Mouse (Mus musculus) midbrain, postnatal 0 days (tissue): ENCODE data around the gene 2310009B15Rik. TPM values are rescaled to one million over a fixed set of nuclear protein-coding genes. Genes with fewer than 3 reads are reported as not detected.

Experiments used
- ATAC-seq: fragments of 200-750 bp; cut with Nextera tagmentation; 2 replicates; pipeline ENCODE4 v1.8.0; 2017; ENCODE audit warnings: moderate number of reproducible peaks, mild to moderate bottlenecking, moderate TSS enrichment, moderate library complexity; ENCODE audit not compliant: low FRiP score
- DNase-seq: peaks from one replicate; pipeline ENCODE4 v3.0.0-alpha.2; 2015; ENCODE audit warnings: low spot score
- H3K27ac ChIP-seq: fragments of 300-500 bp; sonication (generic); 2 replicates; pipeline ENCODE4 v1.5.1; 2014; ENCODE audit warnings: low read depth, mild to moderate bottlenecking, low read length, mixed read lengths
- H3K27me3 ChIP-seq: fragments of 300-500 bp; sonication (generic); 2 replicates; pipeline ENCODE4 v1.6.1; 2014; ENCODE audit warnings: low read length, control low read depth, mixed read lengths; ENCODE audit not compliant: insufficient read depth
- H3K36me3 ChIP-seq: fragments of 300-500 bp; sonication (generic); 2 replicates; pipeline ENCODE4 v1.6.1; 2014; ENCODE audit warnings: low read length, control low read depth, mixed read lengths; ENCODE audit not compliant: insufficient read depth
- H3K4me1 ChIP-seq: fragments of 300-500 bp; sonication (generic); 2 replicates; pipeline ENCODE4 v1.6.1; 2014; ENCODE audit warnings: mild to moderate bottlenecking, control low read depth, antibody characterized with exemption, low read length, mixed read lengths; ENCODE audit not compliant: insufficient read depth
- H3K4me2 ChIP-seq: fragments of 300-500 bp; sonication (generic); 2 replicates; pipeline ENCODE4 v1.6.1; 2014; ENCODE audit warnings: low read depth, mild to moderate bottlenecking, low read length, mixed read lengths; ENCODE audit not compliant: poor library complexity, severe bottlenecking
- H3K4me3 ChIP-seq: fragments of 300-500 bp; sonication (generic); 2 replicates; pipeline ENCODE4 v1.5.1; 2014; ENCODE audit warnings: low read depth, mild to moderate bottlenecking, low read length, moderate library complexity
- H3K9ac ChIP-seq: fragments of 300-500 bp; sonication (generic); replicated peaks from 2 replicates; pipeline ENCODE4 v1.6.1; 2014; ENCODE audit warnings: mild to moderate bottlenecking, low read length, moderate library complexity, mixed read lengths; ENCODE audit not compliant: poor library complexity, severe bottlenecking
- H3K9me3 ChIP-seq: fragments of 300-500 bp; sonication (generic); 2 replicates; pipeline ENCODE4 v1.6.1; 2016; ENCODE audit warnings: low read length, control low read depth
- CTCF ChIP-seq: IDR thresholded peaks from 2 replicates; pipeline ENCODE4 v1.5.1; 2016; ENCODE audit warnings: antibody characterized with exemption, mild to moderate bottlenecking
- WGBS: fragments of 180-500 bp; shearing (Covaris S2); extraction: QIAGEN DNeasy Blood & Tissue Kit; methylation state at CpG from one replicate; pipeline ENCODE4 v1.1.7; 2014; 5-methylcytosine and 5-hydroxymethylcytosine counted together
- polyA plus RNA-seq: library from polyadenylated mRNA; unstranded; fragments of >200 nt; fragmentation: Nextera tagmentation; extraction: Ambion mirVana; gene quantifications from 2 replicates; pipeline ENCODE4 v1.2.1, GENCODE M21; 2015
- total RNA-seq: library from RNA; depleted of rRNA; stranded (reverse); fragments of >200 nt; gene quantifications from 2 replicates; pipeline ENCODE4 v1.2.3, GENCODE M21; 2014

Gene 2310009B15Rik
- total and polyA plus RNA-seq, 2 experiments from 2014 or later, result 49.7 to 68.9 TPM

DNA sequence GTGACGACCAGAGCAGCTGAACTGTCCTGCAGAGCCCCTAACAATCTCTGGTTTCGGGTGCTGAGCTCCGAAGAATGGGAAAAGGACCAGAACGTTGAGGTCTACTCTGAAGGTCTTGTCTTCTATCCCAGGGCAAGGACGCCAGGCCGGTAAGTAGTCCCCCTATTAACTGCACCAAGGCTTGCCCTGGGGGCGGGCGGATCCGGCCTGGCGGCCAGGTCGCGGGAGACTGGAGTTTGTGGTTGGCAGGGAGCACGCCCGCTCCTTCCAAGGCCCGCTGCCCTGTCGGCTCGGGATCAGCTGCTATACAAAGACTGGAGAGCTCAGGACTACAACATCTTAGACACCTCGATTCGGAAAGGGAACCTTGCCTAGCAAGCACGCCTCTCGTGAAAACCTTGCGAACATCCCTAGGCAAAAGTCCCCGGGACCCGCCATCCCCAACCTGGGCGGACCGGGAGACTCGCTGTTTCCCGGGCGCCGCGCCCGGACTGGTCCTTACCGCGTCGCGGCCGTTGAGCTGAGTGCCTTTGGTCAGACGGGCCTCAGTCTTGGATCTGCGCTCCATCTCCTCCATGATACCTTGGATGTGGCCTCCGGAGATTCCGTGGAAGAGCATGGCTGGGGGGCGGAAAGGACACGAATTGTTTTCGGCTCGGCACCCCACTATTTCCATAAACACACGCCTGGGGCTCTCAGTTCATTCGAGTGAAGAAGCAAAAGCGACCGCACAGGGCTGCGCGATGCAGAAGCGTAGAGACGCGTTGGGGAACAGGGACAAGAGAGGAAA lies 15.2 kb downstream of the 2310009B15Rik start:
- no peaks in the 10 kb centered on the region for H3K4me1 ChIP-seq
- H3K4me3 ChIP-seq, result peak overlapping the region; percentile 44
- no peak for TF ChIP-seq CTCF
- under 1% methylated on average over 54 of the region's 54 CpGs for WGBS
- ATAC-seq, result no peak
- DNase-seq, result no peak
- no peaks in the 10 kb centered on the region for H3K9me3 ChIP-seq
- H3K27ac ChIP-seq, result peak overlapping the region; percentile 90
- H3K27me3 ChIP-seq, result peaks cover 22% of the 10 kb centered on the region
- H3K36me3 ChIP-seq, result no peaks in the 10 kb centered on the region
- peak overlapping the region; percentile 74 for H3K9ac ChIP-seq
- H3K4me2 ChIP-seq, result peak overlapping the region; percentile 68

DNA sequence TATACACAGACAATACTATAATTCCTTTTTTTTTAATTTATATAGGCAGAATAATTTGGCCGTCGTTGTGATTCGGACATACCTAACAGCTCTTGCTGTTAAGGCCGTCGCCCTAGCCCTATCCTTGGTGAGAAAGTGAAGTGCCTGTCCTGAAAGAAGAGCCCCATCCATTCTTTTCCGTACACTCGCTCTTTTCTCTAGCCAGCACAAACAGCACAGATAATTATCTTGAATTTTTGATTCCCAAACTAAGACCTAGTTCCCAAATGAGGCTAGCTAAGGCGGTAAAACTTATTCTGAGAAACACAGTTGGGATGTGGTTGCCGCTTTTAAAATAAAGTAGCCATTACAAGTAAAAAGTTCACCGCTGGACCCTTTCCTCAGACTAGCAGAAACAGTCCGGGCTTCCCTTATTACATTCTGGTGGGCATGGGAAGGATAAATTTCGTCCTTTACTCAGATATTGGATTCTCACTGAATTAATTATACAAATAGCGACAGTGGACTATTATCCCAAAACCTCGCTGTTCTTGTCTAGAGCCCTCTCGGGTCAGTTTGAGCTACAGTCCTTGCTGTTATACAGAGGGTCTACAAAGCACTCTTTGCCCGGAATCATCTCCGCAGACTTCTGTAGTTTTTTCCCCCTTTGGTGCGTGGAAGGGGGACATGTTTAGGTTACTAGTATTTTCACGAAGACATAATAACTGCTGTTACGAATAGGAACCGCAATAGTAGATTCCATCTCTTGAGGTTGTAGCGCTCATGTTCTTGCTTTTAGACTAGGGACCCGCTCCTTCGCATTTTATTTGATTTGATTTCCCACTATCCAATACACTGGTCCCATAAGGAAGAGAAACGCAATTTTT lies 16.0 kb downstream of the 2310009B15Rik start:
- Histone ChIP-seq H3K27me3 (peaks cover 20% of the 10 kb centered on the region), H3K9ac (peak overlapping the region; percentile 74), H3K4me2 (peak overlapping the region; percentile 68), H3K9me3 (no peaks in the 10 kb centered on the region), H3K36me3 (no peaks in the 10 kb centered on the region), H3K4me3 (peak overlapping the region; percentile 44), H3K4me1 (no peaks in the 10 kb centered on the region), H3K27ac (peak overlapping the region; percentile 90)
- TF ChIP-seq CTCF, result no peak
- no peak for ATAC-seq
- no peak for DNase-seq
- 3% methylated on average over 25 of the region's 25 CpGs for WGBS

DNA sequence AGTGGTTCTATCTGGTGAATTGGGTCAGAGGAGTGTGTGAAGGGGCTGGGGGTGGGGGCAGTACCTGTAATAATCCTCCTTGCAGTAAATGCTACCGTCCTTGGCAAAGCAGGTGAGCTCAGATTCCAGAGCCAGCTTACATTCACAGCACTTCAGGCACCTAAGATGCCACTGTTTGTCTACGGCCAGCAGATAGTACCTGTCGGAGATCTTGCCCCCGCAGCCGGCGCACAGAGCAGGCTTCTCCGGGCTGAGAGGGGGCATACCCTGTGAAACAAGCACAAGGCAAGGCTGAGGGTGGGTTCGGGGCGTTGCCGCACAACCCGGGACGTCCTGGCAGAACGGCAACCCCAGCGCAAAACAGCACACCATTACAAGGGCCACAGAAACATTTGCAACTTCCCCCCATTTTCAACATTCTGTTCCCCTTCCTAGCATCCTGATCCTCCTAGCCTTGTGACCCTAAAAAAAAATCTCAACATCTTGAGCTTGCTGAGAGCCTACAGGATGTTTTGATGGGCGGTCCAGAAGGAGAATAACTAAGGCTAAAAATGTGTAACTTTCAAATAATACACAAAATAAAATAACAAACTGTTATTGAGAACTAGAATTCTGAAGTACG lies 16.7 kb downstream of the 2310009B15Rik start:
- DNase-seq, result no peak
- 6% methylated on average over 16 of the region's 16 CpGs for WGBS
- H3K9me3 ChIP-seq, result no peaks in the 10 kb centered on the region
- no peak for TF ChIP-seq CTCF
- peak overlapping the region; percentile 90 for H3K27ac ChIP-seq
- ATAC-seq, result no peak
- peak overlapping the region; percentile 64 for H3K4me2 ChIP-seq
- H3K27me3 ChIP-seq, result peaks cover 13% of the 10 kb centered on the region
- no peaks in the 10 kb centered on the region for H3K4me1 ChIP-seq
- H3K36me3 ChIP-seq, result no peaks in the 10 kb centered on the region
- H3K4me3 ChIP-seq, result peak overlapping the region; percentile 44
- H3K9ac ChIP-seq, result peak overlapping the region; percentile 74

DNA sequence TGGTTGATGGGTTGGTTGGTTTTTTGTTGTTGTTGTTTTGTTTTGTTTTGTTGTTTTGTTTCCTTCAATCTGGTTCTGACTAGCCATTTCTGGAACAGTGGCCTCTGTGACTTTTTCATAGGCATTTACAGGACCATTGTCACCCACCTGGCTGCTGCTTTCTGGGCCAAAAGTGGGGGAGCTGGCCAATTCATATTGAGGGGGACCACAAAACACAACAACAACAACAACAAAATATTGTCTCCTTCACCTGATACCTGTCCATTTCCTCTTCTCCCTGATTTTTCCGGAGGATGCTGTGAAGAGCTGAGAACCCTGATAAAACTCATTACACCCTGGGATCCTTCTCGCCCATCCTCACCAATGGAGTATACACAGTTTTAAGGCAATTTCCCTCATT lies 17.4 kb downstream of the 2310009B15Rik start:
- Histone ChIP-seq H3K9ac (peak overlapping the region; percentile 74), H3K4me3 (peak overlapping the region; percentile 44), H3K4me2 (peak overlapping the region; percentile 64), H3K9me3 (no peaks in the 10 kb centered on the region), H3K4me1 (no peaks in the 10 kb centered on the region), H3K27me3 (peaks cover 12% of the 10 kb centered on the region; the same call in 1 of the 2 replicates), H3K27ac (peak overlapping the region; percentile 90), H3K36me3 (no peaks in the 10 kb centered on the region)
- no peak for TF ChIP-seq CTCF
- ATAC-seq (no peak), DNase-seq (no peak)
- WGBS, result 8% methylated on average over 2 of the region's 2 CpGs

DNA sequence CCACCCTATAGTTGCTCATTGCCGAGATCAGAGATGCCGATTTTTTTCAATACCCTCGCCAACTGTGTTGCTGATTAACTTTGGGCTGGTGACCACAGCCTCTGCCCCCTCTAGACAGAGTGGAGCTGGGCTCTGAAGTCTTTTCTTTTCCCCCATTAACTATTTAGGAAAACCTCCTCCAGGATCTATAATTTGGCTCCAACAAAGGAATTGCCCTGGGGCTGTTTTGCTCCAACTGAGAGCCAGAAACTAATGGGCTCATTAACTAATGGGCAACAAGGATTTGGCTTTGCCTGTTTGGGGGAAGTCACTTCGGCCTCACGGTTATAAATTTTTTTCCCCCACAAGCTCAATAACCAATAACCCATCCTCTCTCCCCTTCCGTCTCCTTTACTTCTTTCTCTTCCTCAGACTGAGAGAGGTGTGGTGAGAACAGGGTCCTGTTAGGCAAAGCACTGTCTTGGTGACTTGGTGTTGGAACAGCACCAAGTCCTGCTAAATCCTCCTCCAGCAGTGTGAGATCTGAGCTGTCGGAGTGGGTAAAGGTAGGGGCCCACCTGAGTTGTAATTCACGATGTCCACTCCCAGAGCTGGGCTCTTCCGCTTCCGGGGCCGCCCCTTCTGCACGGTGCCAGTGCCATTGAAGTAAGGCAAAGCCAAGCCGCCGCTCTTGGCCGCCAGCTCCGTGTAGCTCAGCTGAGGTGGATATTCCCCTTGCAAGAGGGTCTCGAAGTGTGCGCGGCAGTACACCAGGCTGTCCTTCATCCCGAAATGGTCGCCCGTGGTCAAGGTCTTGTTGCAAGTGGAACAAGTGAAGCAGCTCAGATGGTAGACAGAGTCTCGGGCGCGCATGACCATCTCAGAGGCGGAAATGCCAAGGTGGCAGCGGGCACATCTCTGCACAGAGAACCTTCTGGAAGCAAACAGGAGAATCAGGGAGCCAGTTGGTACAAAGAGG lies 18.6 kb downstream of the 2310009B15Rik start:
- ATAC-seq, result no peak
- peak overlapping the region; percentile 74 for H3K9ac ChIP-seq

More for the DNA sequence above, 18.6 kb downstream of the 2310009B15Rik start:
- H3K27ac ChIP-seq, result peak overlapping the region; percentile 90
- no peaks in the 10 kb centered on the region for H3K4me1 ChIP-seq
- H3K4me3 ChIP-seq, result peak overlapping the region; percentile 44
- WGBS, result 7% methylated on average over 27 of the region's 27 CpGs
- peaks cover 12% of the 10 kb centered on the region; the same call in 1 of the 2 replicates for H3K27me3 ChIP-seq
- no peak for TF ChIP-seq CTCF
- no peaks in the 10 kb centered on the region for H3K36me3 ChIP-seq
- H3K4me2 ChIP-seq, result peak overlapping the region; percentile 64
- DNase-seq, result no peak
- H3K9me3 ChIP-seq, result no peaks in the 10 kb centered on the region
